Mouse (Mus musculus) stomach, embryonic 15.5 days (tissue): ENCODE measurements at regions not wholly inside any gene's neighbourhood (a gene's known extent, or its start where the extent isn't known, plus 50 kb on each side); places are given as distances from the start of the nearest gene placed in this dataset.

Source experiments
- ATAC-seq: fragments of 200-750 bp; cut with Nextera tagmentation; 2 replicates; pipeline ENCODE4 v1.8.0; 2017; ENCODE audit warnings: low read depth, moderate number of reproducible peaks, moderate TSS enrichment; ENCODE audit not compliant: insufficient read depth, low FRiP score
- H3K27ac ChIP-seq: fragments of 300-500 bp; sonication (generic); 2 replicates; pipeline ENCODE4 v1.5.1; 2015; ENCODE audit warnings: mild to moderate bottlenecking, inconsistent platforms
- H3K27me3 ChIP-seq: fragments of 300-500 bp; sonication (generic); replicated peaks from 2 replicates; pipeline ENCODE4 v1.6.1; 2015; ENCODE audit warnings: inconsistent platforms
- H3K36me3 ChIP-seq: fragments of 300-500 bp; sonication (generic); 2 replicates; pipeline ENCODE4 v1.6.1; 2015; ENCODE audit warnings: inconsistent platforms
- H3K4me1 ChIP-seq: fragments of 300-500 bp; sonication (generic); 2 replicates; pipeline ENCODE4 v1.6.1; 2015; ENCODE audit warnings: inconsistent platforms
- H3K4me2 ChIP-seq: fragments of 300-500 bp; sonication (generic); 2 replicates; pipeline ENCODE4 v1.6.1; 2015; ENCODE audit warnings: mild to moderate bottlenecking, inconsistent platforms
- H3K4me3 ChIP-seq: fragments of 300-500 bp; sonication (generic); replicated peaks from 2 replicates; pipeline ENCODE4 v1.5.1; 2015; ENCODE audit warnings: inconsistent platforms
- H3K9ac ChIP-seq: fragments of 300-500 bp; sonication (generic); 2 replicates; pipeline ENCODE4 v1.6.1; 2015; ENCODE audit warnings: inconsistent platforms
- H3K9me3 ChIP-seq: fragments of 300-500 bp; sonication (generic); 2 replicates; pipeline ENCODE4 v1.6.1; 2016; ENCODE audit warnings: inconsistent platforms
- WGBS: fragments of 180-500 bp; shearing (Covaris S2); methylation state at CpG from one replicate; pipeline ENCODE4 v1.1.7; 2015; 5-methylcytosine and 5-hydroxymethylcytosine counted together

- Histone ChIP-seq H3K9ac (no peak overlapping the region), H3K36me3 (no peaks in the 10 kb centered on the region), H3K27ac (no peak overlapping the region), H3K4me1 (no peaks in the 10 kb centered on the region), H3K9me3 (no peaks in the 10 kb centered on the region), H3K27me3 (no peaks in the 10 kb centered on the region), H3K4me2 (no peak overlapping the region), H3K4me3 (no peak overlapping the region)
- ATAC-seq: no peak
- WGBS: 70% methylated on average over 14 of the region's 14 CpGs
These were observed 89.9 kb upstream of the Ccnd2 start for GRCm38 (mm10) chr6:127241693-127242425.

- no peak overlapping the region for H3K9ac ChIP-seq
- H3K4me3 ChIP-seq: no peak overlapping the region
- 87% methylated on average over 2 of the region's 2 CpGs for whole genome bisulfite sequencing
- H3K9me3 ChIP-seq: no peaks in the 10 kb centered on the region
- no peaks in the 10 kb centered on the region for H3K4me1 ChIP-seq
- no peak overlapping the region for H3K27ac ChIP-seq
- H3K4me2 ChIP-seq: no peak overlapping the region
- ATAC-seq: no peak
- no peaks in the 10 kb centered on the region for H3K27me3 ChIP-seq
- no peaks in the 10 kb centered on the region for H3K36me3 ChIP-seq
These were observed 91.0 kb upstream of the Ccnd2 start for GRCm38 (mm10) chr6:127243032-127243431.

GRCm38 (mm10) chr6:127245814-127246440, 93.9 kb upstream of the Ccnd2 start:
- no peaks in the 10 kb centered on the region for H3K9me3 ChIP-seq
- no peaks in the 10 kb centered on the region for H3K36me3 ChIP-seq
- H3K4me1 ChIP-seq: peaks cover 2% of the 10 kb centered on the region; the same call in 1 of the 2 replicates
- H3K4me2 ChIP-seq: peak overlapping the region; percentile 19; the same call in 1 of the 2 replicates
- H3K27ac ChIP-seq: no peak overlapping the region
- no peak overlapping the region for H3K9ac ChIP-seq
- H3K27me3 ChIP-seq: no peaks in the 10 kb centered on the region
- H3K4me3 ChIP-seq: no peak overlapping the region
- peak; percentile 76 for ATAC-seq
- WGBS: 60% methylated on average over 4 of the region's 4 CpGs

GRCm38 (mm10) chr6:127246730-127247129, 94.7 kb upstream of the Ccnd2 start:
- Histone ChIP-seq H3K27ac (no peak overlapping the region), H3K9me3 (no peaks in the 10 kb centered on the region), H3K27me3 (no peaks in the 10 kb centered on the region), H3K4me1 (peaks cover 10% of the 10 kb centered on the region; the same call in 1 of the 2 replicates), H3K9ac (no peak overlapping the region), H3K4me3 (no peak overlapping the region), H3K36me3 (no peaks in the 10 kb centered on the region), H3K4me2 (no peak overlapping the region)
- ATAC-seq: no peak
- 74% methylated on average over 7 of the region's 7 CpGs for WGBS

- Histone ChIP-seq H3K36me3 (no peaks in the 10 kb centered on the region), H3K27ac (no peak overlapping the region), H3K4me2 (no peak overlapping the region), H3K27me3 (no peaks in the 10 kb centered on the region), H3K9ac (no peak overlapping the region), H3K9me3 (no peaks in the 10 kb centered on the region), H3K4me3 (no peak overlapping the region), H3K4me1 (peaks cover 16% of the 10 kb centered on the region; the same call in 1 of the 2 replicates)
- no peak for ATAC-seq
- WGBS: 43% methylated on average over 5 of the region's 5 CpGs
These were observed 95.3 kb upstream of the Ccnd2 start for GRCm38 (mm10) chr6:127247343-127247742.

- WGBS: 43% methylated on average over 8 of the region's 8 CpGs
- H3K27me3 ChIP-seq: no peaks in the 10 kb centered on the region
- no peak overlapping the region for H3K4me3 ChIP-seq
- no peak overlapping the region for H3K9ac ChIP-seq
- no peak overlapping the region for H3K4me2 ChIP-seq
- H3K9me3 ChIP-seq: no peaks in the 10 kb centered on the region
- H3K36me3 ChIP-seq: no peaks in the 10 kb centered on the region
- peaks cover 21% of the 10 kb centered on the region; the same call in 1 of the 2 replicates for H3K4me1 ChIP-seq
- no peak overlapping the region for H3K27ac ChIP-seq
- ATAC-seq: no peak
These were observed 98.3 kb upstream of the Ccnd2 start for GRCm38 (mm10) chr6:127250181-127250873.

GRCm38 (mm10) chr6:127250874-127251670, 99.1 kb upstream of the Ccnd2 start:
- no peaks in the 10 kb centered on the region for H3K36me3 ChIP-seq
- H3K4me2 ChIP-seq: peak overlapping the region; percentile 22
- H3K4me3 ChIP-seq: no peak overlapping the region
- no peaks in the 10 kb centered on the region for H3K9me3 ChIP-seq
- H3K27me3 ChIP-seq: no peaks in the 10 kb centered on the region
- H3K27ac ChIP-seq: peak overlapping the region; percentile 76
- peaks cover 21% of the 10 kb centered on the region; the same call in 1 of the 2 replicates for H3K4me1 ChIP-seq
- no peak overlapping the region for H3K9ac ChIP-seq
- 16% methylated on average over 11 of the region's 11 CpGs for WGBS
- ATAC-seq: no peak

GRCm38 (mm10) chr6:127251671-127251985, 99.6 kb upstream of the Ccnd2 start:
- peak; percentile 48; the same call in 1 of the 2 replicates for ATAC-seq
- H3K36me3 ChIP-seq: no peaks in the 10 kb centered on the region
- peak overlapping the region; percentile 76 for H3K27ac ChIP-seq
- 2% methylated on average over 5 of the region's 5 CpGs for WGBS
- no peaks in the 10 kb centered on the region for H3K9me3 ChIP-seq
- H3K4me3 ChIP-seq: no peak overlapping the region
- no peak overlapping the region for H3K9ac ChIP-seq
- H3K27me3 ChIP-seq: no peaks in the 10 kb centered on the region
- H3K4me2 ChIP-seq: peak overlapping the region; percentile 22
- peaks cover 21% of the 10 kb centered on the region; the same call in 1 of the 2 replicates for H3K4me1 ChIP-seq

- peak; percentile 20; the same call in 1 of the 2 replicates for ATAC-seq
- H3K4me3 ChIP-seq: no peak overlapping the region
- H3K9ac ChIP-seq: no peak overlapping the region
These were observed 100.2 kb upstream of the Ccnd2 start for GRCm38 (mm10) chr6:127252000-127252721.

GRCm38 (mm10) chr6:127253935-127254334, 101.9 kb upstream of the Ccnd2 start:
- H3K4me2 ChIP-seq: no peak overlapping the region
- H3K4me3 ChIP-seq: no peak overlapping the region
- ATAC-seq: no peak
- no peaks in the 10 kb centered on the region for H3K27me3 ChIP-seq
- no peaks in the 10 kb centered on the region for H3K9me3 ChIP-seq
- WGBS: 66% methylated on average over 3 of the region's 3 CpGs
- no peak overlapping the region for H3K9ac ChIP-seq
- no peaks in the 10 kb centered on the region for H3K36me3 ChIP-seq
- peaks cover 21% of the 10 kb centered on the region; the same call in 1 of the 2 replicates for H3K4me1 ChIP-seq
- no peak overlapping the region for H3K27ac ChIP-seq

More at GRCm38 (mm10) chr6:127252000-127252721, 100.2 kb upstream of the Ccnd2 start:
- H3K4me1 ChIP-seq: peaks cover 21% of the 10 kb centered on the region; the same call in 1 of the 2 replicates
- no peaks in the 10 kb centered on the region for H3K36me3 ChIP-seq
- peak overlapping the region; percentile 76; the same call in 1 of the 2 replicates for H3K27ac ChIP-seq
- no peaks in the 10 kb centered on the region for H3K27me3 ChIP-seq
- WGBS: 8% methylated on average over 3 of the region's 3 CpGs
- no peaks in the 10 kb centered on the region for H3K9me3 ChIP-seq
- peak overlapping the region; percentile 22 for H3K4me2 ChIP-seq
